Mouse (Mus musculus): ENCODE results near the gene Mfsd7a. TPM values are rescaled to one million over a fixed set of nuclear protein-coding genes. Genes with fewer than 3 reads are reported as not detected.

The Mfsd7a gene
- polyA plus RNA-seq, 1 experiment from 2014 or later = 0.15 TPM

GRCm38 (mm10) chr5:108466647-108467046, 18.0 kb upstream of the Mfsd7a start:
- Histone ChIP-seq H3K4me3 (ENCODE audit: control insufficient read depth in 1 of 2, insufficient read depth in 1 of 2, low read depth in 1 of 2, low read length in 2 of 2) (no peak overlapping the region), H3K27ac (replicated peaks in 1 of 2; ENCODE audit: control insufficient read depth in 1 of 2, insufficient read depth in 1 of 2, low read depth in 2 of 2, low read length in 2 of 2) (no peak overlapping the region), H3K36me3 (ENCODE audit: control insufficient read depth, insufficient read depth, low read length) (peaks cover 7% of the 10 kb centered on the region; the same call in 1 of the 2 replicates), H3K4me2 (ENCODE audit: low read length) (no peak overlapping the region), H3K27me3 (ENCODE audit: control insufficient read depth, insufficient read depth, low read length) (no peaks in the 10 kb centered on the region), H3K9me3 (ENCODE audit: control insufficient read depth, low read length) (no peaks in the 10 kb centered on the region), H3K4me1 (ENCODE audit: control insufficient read depth in 2 of 2, insufficient read depth in 2 of 2, low read length in 2 of 2) (peaks cover 15 to 56% of the 10 kb centered on the region in 2 experiments), H3K9ac (ENCODE audit: low read length) (no peak overlapping the region)
- no peak for ATAC-seq (ENCODE audit: insufficient number of reproducible peaks, insufficient read depth, low FRiP score, low read depth)
- 84% methylated on average over 1 of the region's 1 CpGs for WGBS

- Histone ChIP-seq H3K9ac (ENCODE audit: low read length) (no peak overlapping the region), H3K9me3 (ENCODE audit: control insufficient read depth, low read length) (no peaks in the 10 kb centered on the region), H3K27ac (replicated peaks in 1 of 2; ENCODE audit: control insufficient read depth in 1 of 2, insufficient read depth in 1 of 2, low read depth in 2 of 2, low read length in 2 of 2) (0 out of 4 replicates have a peak overlapping the region, but pooled peaks of 1 of the 2 experiments have one; percentile 6), H3K4me2 (ENCODE audit: low read length) (no peak overlapping the region), H3K27me3 (ENCODE audit: control insufficient read depth, insufficient read depth, low read length) (no peaks in the 10 kb centered on the region), H3K4me1 (ENCODE audit: control insufficient read depth in 2 of 2, insufficient read depth in 2 of 2, low read length in 2 of 2) (peaks cover 16 to 52% of the 10 kb centered on the region in 2 experiments), H3K4me3 (ENCODE audit: control insufficient read depth in 1 of 2, insufficient read depth in 1 of 2, low read depth in 1 of 2, low read length in 2 of 2) (no peak overlapping the region), H3K36me3 (ENCODE audit: control insufficient read depth, insufficient read depth, low read length) (0 out of 2 replicates have a peak, but pooled peaks cover 6% of the 10 kb centered on the region)
- ATAC-seq (ENCODE audit: insufficient number of reproducible peaks, insufficient read depth, low FRiP score, low read depth) = no peak
- 58% methylated on average over 6 of the region's 6 CpGs for WGBS
These were observed 16.6 kb upstream of the Mfsd7a start for GRCm38 (mm10) chr5:108465131-108465891.

GRCm38 (mm10) chr5:108462446-108462845, 13.8 kb upstream of the Mfsd7a start:
- WGBS = 33% methylated on average over 4 of the region's 4 CpGs
- no peaks in the 10 kb centered on the region for H3K27me3 ChIP-seq (ENCODE audit: control insufficient read depth, insufficient read depth, low read length)
- ATAC-seq (ENCODE audit: insufficient number of reproducible peaks, insufficient read depth, low FRiP score, low read depth) = no peak
- peak overlapping the region; percentile 97 for H3K4me2 ChIP-seq (ENCODE audit: low read length)
- no peaks in the 10 kb centered on the region for H3K36me3 ChIP-seq (ENCODE audit: control insufficient read depth, insufficient read depth, low read length)
- H3K4me1 ChIP-seq (ENCODE audit: control insufficient read depth in 2 of 2, insufficient read depth in 2 of 2, low read length in 2 of 2) = peaks cover 16 to 50% of the 10 kb centered on the region in 2 experiments
- H3K9ac ChIP-seq (ENCODE audit: low read length) = peak overlapping the region; percentile 98
- H3K4me3 ChIP-seq (ENCODE audit: control insufficient read depth in 1 of 2, insufficient read depth in 1 of 2, low read depth in 1 of 2, low read length in 2 of 2) = peak overlapping the region; percentile 63 to 97
- peak overlapping the region; percentile 23 to 82; a peak in 3 of 4 replicates for H3K27ac ChIP-seq (replicated peaks in 1 of 2; ENCODE audit: control insufficient read depth in 1 of 2, insufficient read depth in 1 of 2, low read depth in 2 of 2, low read length in 2 of 2)
- no peaks in the 10 kb centered on the region for H3K9me3 ChIP-seq (ENCODE audit: control insufficient read depth, low read length)

GRCm38 (mm10) chr5:108461082-108462065, 12.7 kb upstream of the Mfsd7a start, which contains the start of gene Pcgf3:
Gene Pcgf3, plus strand, starts transcription at chr5:108461232.
- Histone ChIP-seq H3K27me3 (ENCODE audit: control insufficient read depth, insufficient read depth, low read length) (no peaks in the 10 kb centered on the region), H3K36me3 (ENCODE audit: control insufficient read depth, insufficient read depth, low read length) (no peaks in the 10 kb centered on the region), H3K4me2 (ENCODE audit: low read length) (peak within 1 kb of the TSS; percentile 97), H3K4me1 (ENCODE audit: control insufficient read depth in 2 of 2, insufficient read depth in 2 of 2, low read length in 2 of 2) (peaks cover 16 to 39% of the 10 kb centered on the region in 2 experiments), H3K9ac (ENCODE audit: low read length) (peak within 1 kb of the TSS; percentile 98), H3K9me3 (ENCODE audit: control insufficient read depth, low read length) (no peaks in the 10 kb centered on the region), H3K27ac (replicated peaks in 1 of 2; ENCODE audit: control insufficient read depth in 1 of 2, insufficient read depth in 1 of 2, low read depth in 2 of 2, low read length in 2 of 2) (peak within 1 kb of the TSS; percentile 23 to 82), H3K4me3 (ENCODE audit: control insufficient read depth in 1 of 2, insufficient read depth in 1 of 2, low read depth in 1 of 2, low read length in 2 of 2) (peak within 1 kb of the TSS; percentile 63 to 97)
- peak; percentile 96 for ATAC-seq (ENCODE audit: insufficient number of reproducible peaks, insufficient read depth, low FRiP score, low read depth)
- under 1% methylated on average over 52 of the region's 62 CpGs for WGBS

GRCm38 (mm10) chr5:108460461-108460860, 11.8 kb upstream of the Mfsd7a start:
- ATAC-seq (ENCODE audit: insufficient number of reproducible peaks, insufficient read depth, low FRiP score, low read depth) = no peak
- peak overlapping the region; percentile 98 for H3K9ac ChIP-seq (ENCODE audit: low read length)

GRCm38 (mm10) chr5:108458706-108459105, 10.0 kb upstream of the Mfsd7a start:
- Histone ChIP-seq H3K36me3 (ENCODE audit: control insufficient read depth, insufficient read depth, low read length) (no peaks in the 10 kb centered on the region), H3K4me2 (ENCODE audit: low read length) (no peak overlapping the region), H3K27me3 (ENCODE audit: control insufficient read depth, insufficient read depth, low read length) (no peaks in the 10 kb centered on the region), H3K9ac (ENCODE audit: low read length) (no peak overlapping the region), H3K9me3 (ENCODE audit: control insufficient read depth, low read length) (no peaks in the 10 kb centered on the region), H3K27ac (replicated peaks in 1 of 2; ENCODE audit: control insufficient read depth in 1 of 2, insufficient read depth in 1 of 2, low read depth in 2 of 2, low read length in 2 of 2) (no peak overlapping the region), H3K4me3 (ENCODE audit: control insufficient read depth in 1 of 2, insufficient read depth in 1 of 2, low read depth in 1 of 2, low read length in 2 of 2) (no peak overlapping the region), H3K4me1 (ENCODE audit: control insufficient read depth in 2 of 2, insufficient read depth in 2 of 2, low read length in 2 of 2) (peaks cover 11 to 15% of the 10 kb centered on the region in 2 experiments)
- 78% methylated on average over 2 of the region's 2 CpGs for WGBS
- ATAC-seq (ENCODE audit: insufficient number of reproducible peaks, insufficient read depth, low FRiP score, low read depth) = no peak

More at GRCm38 (mm10) chr5:108460461-108460860, 11.8 kb upstream of the Mfsd7a start:
- Histone ChIP-seq H3K4me3 (ENCODE audit: control insufficient read depth in 1 of 2, insufficient read depth in 1 of 2, low read depth in 1 of 2, low read length in 2 of 2) (peak overlapping the region; percentile 63 to 97), H3K27me3 (ENCODE audit: control insufficient read depth, insufficient read depth, low read length) (no peaks in the 10 kb centered on the region), H3K4me1 (ENCODE audit: control insufficient read depth in 2 of 2, insufficient read depth in 2 of 2, low read length in 2 of 2) (peaks cover 11 to 30% of the 10 kb centered on the region in 2 experiments), H3K9me3 (ENCODE audit: control insufficient read depth, low read length) (no peaks in the 10 kb centered on the region), H3K4me2 (ENCODE audit: low read length) (peak overlapping the region; percentile 97), H3K36me3 (ENCODE audit: control insufficient read depth, insufficient read depth, low read length) (no peaks in the 10 kb centered on the region), H3K27ac (replicated peaks in 1 of 2; ENCODE audit: control insufficient read depth in 1 of 2, insufficient read depth in 1 of 2, low read depth in 2 of 2, low read length in 2 of 2) (no peak overlapping the region)
- 41% methylated on average over 6 of the region's 6 CpGs for WGBS

GRCm38 (mm10) chr5:108454094-108454493, 5.4 kb upstream of the Mfsd7a start:
- H3K27ac ChIP-seq (replicated peaks in 1 of 2; ENCODE audit: control insufficient read depth in 1 of 2, insufficient read depth in 1 of 2, low read depth in 2 of 2, low read length in 2 of 2) = no peak overlapping the region
- no peak for ATAC-seq (ENCODE audit: insufficient number of reproducible peaks, insufficient read depth, low FRiP score, low read depth)
- no peaks in the 10 kb centered on the region for H3K9me3 ChIP-seq (ENCODE audit: control insufficient read depth, low read length)
- H3K27me3 ChIP-seq (ENCODE audit: control insufficient read depth, insufficient read depth, low read length) = no peaks in the 10 kb centered on the region
- no peak overlapping the region for H3K4me2 ChIP-seq (ENCODE audit: low read length)
- WGBS = 58% methylated on average over 3 of the region's 3 CpGs
- H3K4me1 ChIP-seq (ENCODE audit: control insufficient read depth in 2 of 2, insufficient read depth in 2 of 2, low read length in 2 of 2) = peaks cover 6 to 8% of the 10 kb centered on the region in 2 experiments
- no peak overlapping the region for H3K4me3 ChIP-seq (ENCODE audit: control insufficient read depth in 1 of 2, insufficient read depth in 1 of 2, low read depth in 1 of 2, low read length in 2 of 2)
- H3K36me3 ChIP-seq (ENCODE audit: control insufficient read depth, insufficient read depth, low read length) = no peaks in the 10 kb centered on the region
- H3K9ac ChIP-seq (ENCODE audit: low read length) = no peak overlapping the region
